Mouse (Mus musculus) limb, embryonic 13.5 days (tissue): ENCODE data around the gene Spsb2. TPM values are rescaled to one million over a fixed set of nuclear protein-coding genes. Genes with fewer than 3 reads are reported as not detected.
"Not testable (repeated sequence)": the region's sequence is repeated elsewhere in the genome, so short reads cannot be mapped to it uniquely, and the experiment has no call there.

Source experiments
- ATAC-seq: fragments of 200-750 bp; cut with Nextera tagmentation; 2 replicates; pipeline ENCODE4 v1.8.0; 2017; ENCODE audit warnings: low read depth, moderate number of reproducible peaks, moderate TSS enrichment; ENCODE audit not compliant: low FRiP score
- H3K27ac ChIP-seq: fragments of 300-500 bp; sonication (generic); 2 replicates; pipeline ENCODE4 v1.5.1; 2015; ENCODE audit warnings: inconsistent platforms, mild to moderate bottlenecking, moderate library complexity
- H3K27me3 ChIP-seq: fragments of 300-500 bp; sonication (generic); 2 replicates; pipeline ENCODE4 v1.6.1; 2015; ENCODE audit warnings: mild to moderate bottlenecking, inconsistent platforms
- H3K36me3 ChIP-seq: fragments of 300-500 bp; sonication (generic); 2 replicates; pipeline ENCODE4 v1.6.1; 2015; ENCODE audit warnings: inconsistent platforms, mild to moderate bottlenecking, moderate library complexity
- H3K4me1 ChIP-seq: fragments of 300-500 bp; sonication (generic); 2 replicates; pipeline ENCODE4 v1.6.1; 2015; ENCODE audit warnings: inconsistent platforms
- H3K4me2 ChIP-seq: fragments of 300-500 bp; sonication (generic); replicated peaks from 2 replicates; pipeline ENCODE4 v1.6.1; 2015; ENCODE audit warnings: inconsistent platforms, mild to moderate bottlenecking, moderate library complexity
- H3K4me3 ChIP-seq: fragments of 300-500 bp; sonication (generic); 2 replicates; pipeline ENCODE4 v1.5.1; 2015; ENCODE audit warnings: moderate library complexity, mild to moderate bottlenecking, inconsistent platforms
- H3K9ac ChIP-seq: fragments of 300-500 bp; sonication (generic); 2 replicates; pipeline ENCODE4 v1.6.1; 2015; ENCODE audit warnings: mild to moderate bottlenecking, inconsistent platforms
- H3K9me3 ChIP-seq: fragments of 300-500 bp; sonication (generic); 2 replicates; pipeline ENCODE4 v1.6.1; 2016; ENCODE audit warnings: inconsistent platforms
- WGBS: fragments of 180-500 bp; shearing (Covaris S2); methylation state at CpG from one replicate; pipeline ENCODE4 v1.1.7; 2015; 5-methylcytosine and 5-hydroxymethylcytosine counted together
- polyA plus RNA-seq: library from polyadenylated mRNA; unstranded; fragments of >200 nt; fragmentation: Nextera tagmentation; extraction: Ambion mirVana; gene quantifications from 2 replicates; pipeline ENCODE4 v1.2.1, GENCODE M21; 2015

Spsb2 gene
- polyA plus RNA-seq, 1 experiment from 2014 or later, result 10.4 TPM

GRCm38 (mm10) chr6:124828868-124829798 is 20.7 kb downstream of the Spsb2 start, which contains the start of the genes Usp5 and Cdca3:
Gene Usp5 (minus strand): TSS chr6:124829484.
Gene Cdca3 (plus strand): TSS chr6:124829547.
- H3K9ac ChIP-seq, result peak within 1 kb of the TSS; percentile 80
- H3K4me2 ChIP-seq, result peak within 1 kb of the TSS; percentile 95
- ATAC-seq, result peak; percentile 94
- peak within 1 kb of the TSS; percentile 91 for H3K27ac ChIP-seq
- no peaks in the 10 kb centered on the region for H3K27me3 ChIP-seq
- peaks cover 33% of the 10 kb centered on the region for H3K4me1 ChIP-seq
- under 1% methylated on average over 55 of the region's 55 CpGs for WGBS
- peak within 1 kb of the TSS; percentile 71 for H3K4me3 ChIP-seq
- no peaks in the 10 kb centered on the region for H3K9me3 ChIP-seq
- H3K36me3 ChIP-seq, result peaks cover 46% of the 10 kb centered on the region

- Histone ChIP-seq H3K4me1 (peaks cover 33% of the 10 kb centered on the region), H3K9me3 (no peaks in the 10 kb centered on the region), H3K9ac (peak overlapping the region; percentile 80), H3K27me3 (no peaks in the 10 kb centered on the region), H3K4me2 (peak overlapping the region; percentile 95), H3K4me3 (peak overlapping the region; percentile 71), H3K36me3 (peaks cover 44% of the 10 kb centered on the region), H3K27ac (peak overlapping the region; percentile 91)
- under 1% methylated on average over 38 of the region's 38 CpGs for WGBS
- peak; percentile 84 for ATAC-seq
Measured at GRCm38 (mm10) chr6:124829799-124830700, 21.6 kb downstream of the Spsb2 start.

- Histone ChIP-seq H3K4me3 (peak overlapping the region; percentile 71), H3K9ac (peak overlapping the region; percentile 80)
Measured at GRCm38 (mm10) chr6:124831199-124831598, 22.7 kb downstream of the Spsb2 start.

GRCm38 (mm10) chr6:124831649-124832048 is 23.2 kb downstream of the Spsb2 start:
- no peaks in the 10 kb centered on the region for H3K27me3 ChIP-seq
- peaks cover 31% of the 10 kb centered on the region for H3K36me3 ChIP-seq
- ATAC-seq, result no peak
- no peak overlapping the region for H3K27ac ChIP-seq
- WGBS, result 93% methylated on average over 8 of the region's 8 CpGs
- H3K9ac ChIP-seq, result peak overlapping the region; percentile 43
- H3K4me1 ChIP-seq, result peaks cover 46% of the 10 kb centered on the region
- H3K4me2 ChIP-seq, result peak overlapping the region; percentile 95
- no peaks in the 10 kb centered on the region for H3K9me3 ChIP-seq
- H3K4me3 ChIP-seq, result peak overlapping the region; percentile 71; the same call in 1 of the 2 replicates

More at GRCm38 (mm10) chr6:124831199-124831598, 22.7 kb downstream of the Spsb2 start:
- peaks cover 33% of the 10 kb centered on the region for H3K36me3 ChIP-seq
- H3K27ac ChIP-seq, ATAC-seq, H3K9me3 ChIP-seq, H3K27me3 ChIP-seq: not testable (repeated sequence)
- peaks cover 42% of the 10 kb centered on the region for H3K4me1 ChIP-seq
- 94% methylated on average over 4 of the region's 4 CpGs for WGBS
- H3K4me2 ChIP-seq, result peak overlapping the region; percentile 95

- Histone ChIP-seq H3K9ac (no peak overlapping the region), H3K9me3 (no peaks in the 10 kb centered on the region), H3K4me2 (no peak overlapping the region), H3K4me3 (no peak overlapping the region), H3K4me1 (peaks cover 48% of the 10 kb centered on the region), H3K27me3 (no peaks in the 10 kb centered on the region), H3K36me3 (peaks cover 31% of the 10 kb centered on the region), H3K27ac (no peak overlapping the region)
- 81% methylated on average over 6 of the region's 6 CpGs for WGBS
- no peak for ATAC-seq
Measured at GRCm38 (mm10) chr6:124834512-124835081, 26.1 kb downstream of the Spsb2 start.

- no peak overlapping the region for H3K27ac ChIP-seq
Measured at GRCm38 (mm10) chr6:124835531-124835930, 27.1 kb downstream of the Spsb2 start.

GRCm38 (mm10) chr6:124836411-124836810 is 27.9 kb downstream of the Spsb2 start:
- no peak overlapping the region for H3K4me3 ChIP-seq
- no peak overlapping the region for H3K27ac ChIP-seq
- WGBS, result 76% methylated on average over 7 of the region's 7 CpGs
- H3K9me3 ChIP-seq, result no peaks in the 10 kb centered on the region
- peaks cover 44% of the 10 kb centered on the region for H3K4me1 ChIP-seq
- H3K27me3 ChIP-seq, result no peaks in the 10 kb centered on the region
- H3K9ac ChIP-seq, result peak overlapping the region; percentile 39; the same call in 1 of the 2 replicates
- no peak overlapping the region for H3K4me2 ChIP-seq
- no peak for ATAC-seq
- peaks cover 40% of the 10 kb centered on the region for H3K36me3 ChIP-seq

More at GRCm38 (mm10) chr6:124835531-124835930, 27.1 kb downstream of the Spsb2 start:
- H3K36me3 ChIP-seq, result peaks cover 32% of the 10 kb centered on the region
- H3K9ac ChIP-seq, result peak overlapping the region; percentile 39
- H3K4me1 ChIP-seq, result peaks cover 52% of the 10 kb centered on the region
- WGBS, result 34% methylated on average over 10 of the region's 10 CpGs
- no peak overlapping the region for H3K4me3 ChIP-seq
- no peak overlapping the region for H3K4me2 ChIP-seq
- no peaks in the 10 kb centered on the region for H3K27me3 ChIP-seq
- ATAC-seq, result no peak
- no peaks in the 10 kb centered on the region for H3K9me3 ChIP-seq

GRCm38 (mm10) chr6:124839805-124840204 is 31.3 kb downstream of the Spsb2 start:
- Histone ChIP-seq H3K9me3 (no peaks in the 10 kb centered on the region), H3K4me3 (no peak overlapping the region), H3K27me3 (no peaks in the 10 kb centered on the region), H3K27ac (no peak overlapping the region), H3K36me3 (peaks cover 40% of the 10 kb centered on the region), H3K4me1 (peaks cover 34% of the 10 kb centered on the region), H3K4me2 (0 out of 2 replicates have a peak overlapping the region, but pooled peaks have one; percentile 19), H3K9ac (peak overlapping the region; percentile 50; the same call in 1 of the 2 replicates)
- 8% methylated on average over 8 of the region's 8 CpGs for WGBS
- ATAC-seq, result peak; percentile 15

- Histone ChIP-seq H3K27me3 (no peaks in the 10 kb centered on the region), H3K4me2 (0 out of 2 replicates have a peak within 1 kb of the TSS, but pooled peaks have one; percentile 19), H3K4me3 (no peak within 1 kb of the TSS), H3K9me3 (no peaks in the 10 kb centered on the region), H3K4me1 (peaks cover 31% of the 10 kb centered on the region), H3K27ac (no peak within 1 kb of the TSS), H3K36me3 (peaks cover 47% of the 10 kb centered on the region), H3K9ac (peak within 1 kb of the TSS; percentile 50; the same call in 1 of the 2 replicates)
- 40% methylated on average over 15 of the region's 15 CpGs for WGBS
- ATAC-seq, result peak; percentile 17; the same call in 1 of the 2 replicates
Measured at GRCm38 (mm10) chr6:124840241-124841167, 32.0 kb downstream of the Spsb2 start, which contains the start of gene Gnb3. Gene Gnb3 (minus strand): TSS chr6:124840275.

GRCm38 (mm10) chr6:124847305-124847704 is 38.8 kb downstream of the Spsb2 start:
- H3K4me1 ChIP-seq, result no peaks in the 10 kb centered on the region
- no peaks in the 10 kb centered on the region for H3K27me3 ChIP-seq
- no peak overlapping the region for H3K4me2 ChIP-seq
- peak; percentile 85 for ATAC-seq
- no peak overlapping the region for H3K4me3 ChIP-seq
- H3K36me3 ChIP-seq, result peaks cover 74% of the 10 kb centered on the region
- no peak overlapping the region for H3K27ac ChIP-seq
- 15% methylated on average over 9 of the region's 9 CpGs for WGBS
- H3K9ac ChIP-seq, result no peak overlapping the region
- H3K9me3 ChIP-seq, result no peaks in the 10 kb centered on the region
